Mouse (Mus musculus) CH12.LX (cell line): ENCODE data around the gene Nde1.

ENCODE experiments used
- BHLHE40 ChIP-seq: IDR thresholded peaks from 2 replicates; pipeline ENCODE4 v1.6.1; 2011; ENCODE audit warnings: mild to moderate bottlenecking, low read depth, low read length, improper control_type of control experiment
- CHD1 ChIP-seq: IDR thresholded peaks from 2 replicates; pipeline ENCODE4 v1.6.1; 2012; ENCODE audit warnings: low read depth, low read length, improper control_type of control experiment, inconsistent platforms
- CHD2 ChIP-seq: IDR thresholded peaks from 2 replicates; pipeline ENCODE4 v1.6.1; 2011; ENCODE audit warnings: low read length, improper control_type of control experiment
- CTCF ChIP-seq, 2 experiments: IDR thresholded peaks in 1 of 2; conservative IDR thresholded peaks in 1 of 2; 2 replicates each; pipeline ENCODE4 v1.5.1; 2011 to 2012; ENCODE audit warnings: low read depth in 2 of 2, low read length in 2 of 2, improper control_type of control experiment in 1 of 2, inconsistent platforms in 1 of 2, mild to moderate bottlenecking in 1 of 2, moderate library complexity in 1 of 2
- ELF1 ChIP-seq: IDR thresholded peaks from 2 replicates; pipeline ENCODE4 v1.6.1; 2014; ENCODE audit warnings: low read depth, mild to moderate bottlenecking, inconsistent platforms, low read length, improper control_type of control experiment
- EP300 ChIP-seq: IDR thresholded peaks from 2 replicates; pipeline ENCODE4 v1.6.1; 2011; ENCODE audit warnings: low read length, improper control_type of control experiment
- NRF1 ChIP-seq: IDR thresholded peaks from 2 replicates; pipeline ENCODE4 v1.6.1; 2014; ENCODE audit warnings: low read depth, mild to moderate bottlenecking, inconsistent platforms, low read length, improper control_type of control experiment, moderate library complexity
- POLR2A ChIP-seq: IDR thresholded peaks from 2 replicates; pipeline ENCODE4 v1.6.1; 2011; ENCODE audit warnings: low read depth, mild to moderate bottlenecking, improper control_type of control experiment, low read length
- SIN3A ChIP-seq: IDR thresholded peaks from 2 replicates; pipeline ENCODE4 v1.6.1; 2012; ENCODE audit warnings: low read length, improper control_type of control experiment, inconsistent platforms
- SMC3 ChIP-seq: IDR thresholded peaks from 2 replicates; pipeline ENCODE4 v1.6.1; 2011; ENCODE audit warnings: low read depth, low read length, improper control_type of control experiment
- TBP ChIP-seq: conservative IDR thresholded peaks from 2 replicates; pipeline ENCODE4 v1.6.1; 2011; ENCODE audit warnings: low read depth, low read length, improper control_type of control experiment
- ZC3H11A ChIP-seq: IDR thresholded peaks from 2 replicates; pipeline ENCODE4 v1.6.1; 2012; ENCODE audit warnings: low read depth, mild to moderate bottlenecking, inconsistent platforms, low read length, improper control_type of control experiment
- ZKSCAN1 ChIP-seq: IDR thresholded peaks from 2 replicates; pipeline ENCODE4 v1.6.1; 2012; ENCODE audit warnings: low read depth, inconsistent platforms, low read length, improper control_type of control experiment, borderline replicate concordance

- TF ChIP-seq ZC3H11A (no peak), POLR2A (no peak), CHD2 (no peak), SIN3A (no peak), ZKSCAN1 (no peak), SMC3 (no peak), EP300 (no peak), BHLHE40 (no peak), TBP (no peak), ELF1 (no peak), NRF1 (no peak), CHD1 (no peak), CTCF (conservative IDR thresholded peaks at IDR 0.05 in 1 of 2, IDR thresholded peaks at IDR 0.05 in 1 of 2; ENCODE audit: low read depth in 2 of 2, low read length in 2 of 2) (no peak)
Measured at GRCm38 (mm10) chr16:14143298-14143697, 19.8 kb upstream of the Nde1 start.
